Mouse (Mus musculus): ENCODE results near the gene Jade3. TPM values are rescaled to one million over a fixed set of nuclear protein-coding genes. Genes with fewer than 3 reads are reported as not detected.

Gene Jade3
- polyA plus RNA-seq, 1 experiment: 7.4 TPM

DNA sequence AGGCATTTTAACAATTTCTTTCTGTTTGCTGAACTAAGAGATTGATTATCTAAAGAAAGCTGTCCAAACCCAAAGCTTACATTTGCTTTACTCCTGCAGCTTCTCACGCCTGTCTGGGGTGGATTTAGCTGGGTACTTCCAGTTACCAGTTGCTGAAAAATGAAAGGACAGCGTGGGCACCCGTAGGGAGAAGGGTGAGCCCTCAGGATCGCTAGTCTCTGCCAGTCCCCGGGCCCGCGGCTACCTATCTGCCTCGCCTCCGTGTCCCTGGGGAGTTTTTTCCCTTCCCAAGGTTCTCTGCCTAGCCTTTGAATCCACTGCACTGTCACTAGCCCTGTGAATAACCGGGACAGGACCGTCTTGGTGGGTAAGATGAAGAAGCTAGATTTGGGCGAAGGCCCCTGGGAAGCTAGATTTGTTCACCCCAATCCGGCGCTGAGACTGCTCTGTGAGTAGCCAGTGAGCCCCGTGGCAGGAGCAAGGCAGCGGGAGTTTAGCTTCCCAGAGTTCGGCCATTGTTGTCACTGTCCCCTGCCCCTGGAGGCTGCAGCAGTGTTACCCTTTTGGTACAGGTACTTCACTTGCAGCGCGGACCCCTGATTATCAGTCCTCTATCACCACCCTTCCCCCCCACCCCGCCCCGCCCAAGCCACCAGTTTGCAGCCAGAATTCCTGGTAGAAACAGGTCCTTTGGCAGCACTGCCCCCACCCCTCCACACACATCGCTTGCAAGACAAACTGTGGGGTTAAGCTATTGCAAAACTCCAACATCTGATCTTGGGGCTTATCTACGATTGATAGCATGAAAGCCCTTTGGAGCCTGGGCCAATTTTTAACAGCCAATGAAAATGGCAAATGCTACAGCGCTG is 122.8 kb downstream of the Jade3 start:
- peak; percentile 21 for DNase-seq (ENCODE audit: low spot score)

DNA sequence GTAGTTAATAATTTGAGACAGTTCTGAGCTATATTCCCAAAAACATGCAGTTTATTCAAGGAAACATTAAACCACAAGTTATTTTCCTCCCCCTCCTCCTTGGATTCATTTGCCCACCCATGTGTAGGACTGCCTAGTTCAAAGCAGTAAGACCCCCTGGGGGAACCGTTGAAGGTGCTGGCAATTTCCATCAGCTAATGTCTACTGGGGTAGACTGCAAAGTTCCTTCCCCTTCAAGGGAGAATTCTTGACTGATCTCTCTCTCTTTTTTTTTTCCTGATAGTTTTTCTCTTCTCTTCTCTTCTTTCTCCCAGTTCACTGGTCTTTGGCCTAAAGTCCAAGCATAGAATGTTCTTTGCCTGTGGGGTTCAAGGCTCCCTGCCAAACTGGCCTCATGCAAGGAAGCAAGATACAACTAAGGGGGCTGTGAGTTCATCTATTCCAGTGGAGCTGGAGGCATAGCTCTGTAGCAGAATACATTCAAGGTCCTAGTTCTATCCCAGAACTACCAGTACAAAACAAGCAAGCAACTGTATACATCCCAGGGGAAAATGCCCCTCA is 123.5 kb downstream of the Jade3 start:
- DNase-seq (ENCODE audit: low spot score): no peak

DNA sequence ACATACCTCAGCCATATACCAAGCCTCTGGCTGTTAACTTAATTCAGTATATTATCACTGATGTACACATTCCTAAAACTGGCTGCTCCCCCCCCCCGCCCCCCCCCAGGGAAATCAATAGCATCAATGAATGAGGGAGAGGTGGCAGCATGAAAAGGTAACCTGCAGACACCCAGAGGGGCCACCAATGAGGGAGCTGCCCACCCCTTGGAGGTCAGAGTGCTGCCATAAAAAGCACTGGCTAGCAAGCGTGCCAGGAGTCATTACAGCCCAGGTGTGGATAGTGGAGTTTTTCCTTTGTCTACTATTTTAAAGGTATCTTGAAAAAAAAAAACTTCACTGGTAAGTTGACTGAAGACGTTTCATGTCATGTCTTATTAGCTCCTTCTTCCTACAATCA is 124.0 kb downstream of the Jade3 start, which contains the start of gene Rgn:
TSS of gene Rgn (plus strand) at position 256 of the 400 bp plus-strand sequence.
- no peak for DNase-seq (ENCODE audit: low spot score)

DNA sequence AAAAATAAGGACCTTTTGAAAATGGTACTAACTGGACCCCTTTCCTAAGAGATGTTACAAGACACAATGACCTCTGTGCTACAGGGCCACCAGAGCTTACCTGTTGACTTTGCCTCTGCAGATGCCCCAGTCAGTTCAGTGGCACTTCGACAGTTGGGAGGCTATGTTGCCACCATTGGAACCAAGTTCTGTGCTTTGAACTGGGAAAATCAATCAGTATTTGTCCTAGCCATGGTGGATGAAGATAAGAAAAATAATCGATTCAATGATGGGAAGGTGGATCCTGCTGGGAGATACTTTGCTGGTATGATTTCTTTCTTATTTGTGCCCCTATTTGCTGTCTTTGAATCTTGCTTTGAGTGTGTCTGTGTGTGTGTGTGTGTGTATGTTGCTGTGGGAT is 126.7 kb downstream of the Jade3 start:
- DNase-seq (ENCODE audit: low spot score): no peak

DNA sequence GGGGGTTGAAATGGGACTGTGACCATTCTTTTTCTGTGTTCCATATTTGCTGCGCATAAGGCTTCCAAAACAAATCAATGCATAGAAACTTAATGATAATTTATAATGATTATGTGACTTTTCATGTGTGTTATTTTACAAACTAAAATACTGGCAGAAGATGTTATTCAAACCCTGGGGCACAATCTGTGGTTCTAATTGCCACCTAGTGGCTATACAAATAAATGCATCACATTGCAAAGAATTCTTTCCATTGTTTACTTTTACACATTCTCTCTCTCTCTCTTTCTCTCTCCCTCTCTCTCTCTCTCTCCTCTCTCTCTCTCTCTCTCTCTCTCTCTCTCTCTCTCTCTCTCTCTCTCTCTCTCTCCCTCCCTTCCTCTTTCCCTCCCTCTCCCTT is 136.4 kb downstream of the Jade3 start:
- no peak for DNase-seq (ENCODE audit: low spot score)

DNA sequence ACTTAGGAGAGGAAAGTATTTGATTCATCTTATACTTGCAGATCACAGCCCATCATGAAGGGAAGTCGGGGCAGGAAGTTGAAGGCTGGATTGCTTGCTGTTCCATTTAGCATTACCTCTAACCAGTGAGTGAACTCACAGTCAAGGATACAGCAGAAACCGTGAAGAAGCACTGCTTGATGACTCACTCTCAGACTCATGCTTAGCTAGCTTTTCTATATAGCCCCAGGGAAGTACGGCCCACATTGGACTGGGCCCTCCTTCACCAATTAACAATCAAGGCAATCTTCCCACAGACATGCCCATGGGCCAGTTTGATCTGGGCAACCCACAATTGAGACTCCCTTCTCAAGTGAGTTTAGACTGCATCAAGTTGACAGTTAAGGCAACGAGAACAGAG is 138.5 kb downstream of the Jade3 start:
- DNase-seq (ENCODE audit: low spot score): no peak

Other genes starting within 250 kb of the Jade3 start
- gene Slc9a7, start 133.9 kb upstream of the Jade3 start, polyA plus RNA-seq (2012; rRNA removed): 1.4 and 1.9 TPM in 2 replicates
- 15.8 and 17.2 TPM in 2 replicates for gene Rp2, start 61.2 kb upstream of the Jade3 start, polyA plus RNA-seq (2012; rRNA removed)
- 0.58 and 0.84 TPM in 2 replicates for gene Rgn, start 124.1 kb downstream of the Jade3 start, polyA plus RNA-seq (2012; rRNA removed)
- 32.9 and 33.3 TPM in 2 replicates for gene Rbm10, start 191.8 kb downstream of the Jade3 start, polyA plus RNA-seq (2012; rRNA removed)
- 206 and 219 TPM in 2 replicates for gene Ndufb11, start 191.9 kb downstream of the Jade3 start, polyA plus RNA-seq (2012; rRNA removed)
- gene Uba1, start 232.6 kb downstream of the Jade3 start, polyA plus RNA-seq (2012; rRNA removed): 153 and 168 TPM in 2 replicates